Mouse (Mus musculus) limb, embryonic 14.5 days (tissue): ENCODE measurements around the gene Fam161b. TPM values are rescaled to one million over a fixed set of nuclear protein-coding genes. Genes with fewer than 3 reads are reported as not detected.
"Not testable (repeated sequence)": the region's sequence is repeated elsewhere in the genome, so short reads cannot be mapped to it uniquely, and the experiment has no call there.

Experiments
- ATAC-seq: fragments of 200-750 bp; cut with Nextera tagmentation; 2 replicates; pipeline ENCODE4 v1.8.0; 2017; ENCODE audit warnings: low read depth, moderate number of reproducible peaks, moderate TSS enrichment; ENCODE audit not compliant: low FRiP score
- DNase-seq: peaks from one replicate; pipeline ENCODE4 v3.0.0-alpha.2; 2015; ENCODE audit warnings: low spot score
- H3K27ac ChIP-seq: fragments of 300-500 bp; sonication (generic); replicated peaks from 2 replicates; pipeline ENCODE4 v1.5.1; 2014; ENCODE audit warnings: low read depth, mild to moderate bottlenecking, low read length, moderate library complexity, mixed read lengths
- H3K27me3 ChIP-seq: fragments of 300-500 bp; sonication (generic); 2 replicates; pipeline ENCODE4 v1.6.1; 2014; ENCODE audit warnings: low read length, mixed read lengths; ENCODE audit not compliant: control insufficient read depth, insufficient read depth
- H3K36me3 ChIP-seq: fragments of 300-500 bp; sonication (generic); 2 replicates; pipeline ENCODE4 v1.6.1; 2014; ENCODE audit warnings: mild to moderate bottlenecking, low read length, moderate library complexity, mixed read lengths; ENCODE audit not compliant: control insufficient read depth, insufficient read depth
- H3K4me1 ChIP-seq: fragments of 300-500 bp; sonication (generic); 2 replicates; pipeline ENCODE4 v1.6.1; 2014; ENCODE audit warnings: antibody characterized with exemption, low read length, mixed read lengths; ENCODE audit not compliant: control insufficient read depth, insufficient read depth
- H3K4me2 ChIP-seq: fragments of 300-500 bp; sonication (generic); replicated peaks from 2 replicates; pipeline ENCODE4 v1.6.1; 2014; ENCODE audit warnings: low read depth, mild to moderate bottlenecking, low read length, moderate library complexity; ENCODE audit not compliant: severe bottlenecking
- H3K4me3 ChIP-seq: fragments of 300-500 bp; sonication (generic); replicated peaks from 2 replicates; pipeline ENCODE4 v1.5.1; 2014; ENCODE audit warnings: low read length
- H3K9ac ChIP-seq: fragments of 300-500 bp; sonication (generic); 2 replicates; pipeline ENCODE4 v1.6.1; 2014; ENCODE audit warnings: mild to moderate bottlenecking, low read depth, low read length, moderate library complexity; ENCODE audit not compliant: severe bottlenecking
- H3K9me3 ChIP-seq: fragments of 300-500 bp; sonication (generic); 2 replicates; pipeline ENCODE4 v1.6.1; 2016; ENCODE audit warnings: low read length; ENCODE audit not compliant: control insufficient read depth
- POLR2A ChIP-seq: fragments of 200-500 bp; IDR thresholded peaks from 2 replicates; pipeline ENCODE4 v1.8.0; 2012; ENCODE audit warnings: inconsistent platforms, mild to moderate bottlenecking, moderate library complexity, borderline replicate concordance; ENCODE audit not compliant: insufficient read depth, insufficient read length; ENCODE audit errors: extremely low read depth
- WGBS: fragments of 180-500 bp; shearing (Covaris S2); extraction: QIAGEN DNeasy Blood & Tissue Kit; methylation state at CpG from one replicate; pipeline ENCODE4 v1.1.7; 2014; 5-methylcytosine and 5-hydroxymethylcytosine counted together
- polyA plus RNA-seq, 2 experiments: library from polyadenylated mRNA; depleted of rRNA in 1 of 2; stranded (reverse) in 1 of 2; unstranded in 1 of 2; fragments of >200 nt; fragmentation: Nextera tagmentation in 1 of 2; extraction: Ambion mirVana in 1 of 2; gene quantifications; 2 replicates each; pipeline versions ENCODE4 v1.2.1 to v1.2.3; 2012 to 2014

Fam161b gene
- polyA plus RNA-seq, 2 experiments = 2.1 to 4.7 TPM

GRCm38 (mm10) chr12:84362872-84363271 is 1.2 kb upstream of the Fam161b start:
- H3K27ac ChIP-seq = no peak overlapping the region
- H3K27me3 ChIP-seq = no peaks in the 10 kb centered on the region
- peak overlapping the region; percentile 71 for H3K4me2 ChIP-seq
- H3K36me3 ChIP-seq = peaks cover 9% of the 10 kb centered on the region
- H3K9ac ChIP-seq = no peak overlapping the region
- 44% methylated on average over 2 of the region's 2 CpGs for WGBS
- H3K9me3 ChIP-seq = no peaks in the 10 kb centered on the region
- DNase-seq (no peak), ATAC-seq (no peak)
- H3K4me1 ChIP-seq = peaks cover 9% of the 10 kb centered on the region
- TF ChIP-seq POLR2A = no peak
- peak overlapping the region; percentile 91 for H3K4me3 ChIP-seq

GRCm38 (mm10) chr12:84358699-84359098 is 2.9 kb downstream of the Fam161b start:
- H3K4me1 ChIP-seq, H3K27me3 ChIP-seq, H3K9me3 ChIP-seq, H3K27ac ChIP-seq, H3K4me3 ChIP-seq, ATAC-seq, DNase-seq, H3K9ac ChIP-seq, H3K4me2 ChIP-seq: not testable (repeated sequence)
- H3K36me3 ChIP-seq = peaks cover 14% of the 10 kb centered on the region; the same call in 1 of the 2 replicates
- 77% methylated on average over 2 of the region's 2 CpGs for WGBS

DNA sequence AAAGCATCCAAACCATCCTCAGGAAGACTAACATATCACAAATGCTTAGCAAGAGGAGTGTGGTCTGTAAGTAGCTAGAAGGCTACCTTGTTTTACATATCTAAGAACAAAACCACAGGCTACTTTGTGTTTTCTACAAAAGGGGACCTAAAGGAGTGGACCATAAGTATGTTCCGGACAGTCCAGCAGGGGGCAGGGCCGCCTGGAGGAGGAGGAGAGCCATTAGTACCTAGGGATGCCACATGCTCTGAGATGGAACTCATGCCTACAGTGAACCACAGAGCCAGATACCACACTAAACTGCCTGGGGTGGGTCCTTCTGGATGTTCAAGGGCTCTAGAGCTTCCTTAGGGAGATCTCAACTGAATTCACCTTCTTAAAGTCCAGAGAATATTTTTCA is 14.4 kb downstream of the Fam161b start:
- Histone ChIP-seq H3K36me3 (peaks cover 38% of the 10 kb centered on the region), H3K4me2 (no peak overlapping the region), H3K4me3 (no peak overlapping the region), H3K27ac (no peak overlapping the region), H3K9me3 (no peaks in the 10 kb centered on the region), H3K27me3 (no peaks in the 10 kb centered on the region), H3K9ac (no peak overlapping the region), H3K4me1 (no peaks in the 10 kb centered on the region)
- 35% methylated on average over 2 of the region's 2 CpGs for WGBS
- DNase-seq (no peak), ATAC-seq (no peak)
- no peak for TF ChIP-seq POLR2A

DNA sequence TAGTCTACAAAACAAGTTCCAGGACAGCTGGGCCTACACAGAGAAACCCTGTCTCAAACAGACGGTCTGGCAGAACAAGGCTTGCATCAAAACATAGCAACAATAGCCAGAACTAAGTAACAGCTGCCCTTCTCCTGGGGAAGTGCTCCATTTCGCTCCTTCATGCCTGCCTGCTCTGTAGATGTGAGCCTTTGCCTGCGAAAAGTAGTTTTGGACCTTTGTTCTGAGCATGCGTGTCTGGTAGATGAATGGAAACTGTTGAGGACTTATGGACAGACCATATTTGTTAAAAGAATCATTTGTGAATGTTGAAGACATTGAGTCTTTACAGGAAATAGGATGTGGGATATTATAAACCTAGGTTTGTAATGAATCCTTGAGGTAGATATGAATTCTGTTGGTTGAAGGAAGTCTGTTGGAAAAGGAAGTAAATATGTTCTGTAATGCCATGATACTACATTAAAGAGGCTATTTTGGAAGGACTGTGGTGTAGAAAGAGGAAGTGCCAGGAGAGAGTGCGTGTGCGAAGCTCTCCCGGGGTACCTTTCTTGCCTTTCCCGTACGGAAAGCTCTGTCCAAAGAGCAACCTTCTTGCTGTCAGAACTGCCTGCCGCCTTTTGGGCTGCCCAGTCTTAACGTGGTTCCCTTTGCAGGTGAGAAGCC is 24.5 kb downstream of the Fam161b start:
- no peaks in the 10 kb centered on the region for H3K4me1 ChIP-seq
- H3K27me3 ChIP-seq = no peaks in the 10 kb centered on the region
- 93% methylated on average over 11 of the region's 11 CpGs for WGBS
- no peak overlapping the region for H3K27ac ChIP-seq
- peaks cover 84% of the 10 kb centered on the region for H3K36me3 ChIP-seq
- ATAC-seq (no peak), DNase-seq (no peak)
- TF ChIP-seq POLR2A = no peak
- H3K4me2 ChIP-seq = no peak overlapping the region
- H3K4me3 ChIP-seq = no peak overlapping the region
- no peaks in the 10 kb centered on the region for H3K9me3 ChIP-seq
- H3K9ac ChIP-seq = no peak overlapping the region

DNA sequence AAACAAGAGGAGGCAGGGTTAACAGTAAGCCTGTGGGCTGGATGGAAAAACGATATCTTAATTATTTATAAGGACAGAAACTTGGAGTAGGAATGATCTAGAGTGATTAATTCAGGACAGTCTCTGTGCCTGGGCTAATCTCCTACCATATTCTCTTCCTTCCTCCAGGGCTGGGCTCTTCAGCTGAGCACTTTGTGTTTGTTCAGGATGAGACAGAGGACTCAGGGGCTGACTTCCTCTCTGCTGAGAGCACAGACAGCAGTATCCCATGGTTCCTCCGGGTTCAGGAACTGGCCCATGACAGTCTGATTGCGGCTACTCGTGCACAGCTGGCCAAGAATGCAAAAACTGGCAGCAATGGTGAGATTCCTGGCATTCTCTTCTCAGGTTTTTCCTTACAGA is 34.5 kb downstream of the Fam161b start:
- TF ChIP-seq POLR2A = no peak

More for the DNA sequence above, 34.5 kb downstream of the Fam161b start:
- ATAC-seq (no peak), DNase-seq (peak; percentile 17)
- H3K9ac ChIP-seq = no peak overlapping the region
- WGBS = 79% methylated on average over 4 of the region's 4 CpGs
- no peak overlapping the region for H3K27ac ChIP-seq
- no peak overlapping the region for H3K4me3 ChIP-seq
- no peaks in the 10 kb centered on the region for H3K27me3 ChIP-seq
- no peaks in the 10 kb centered on the region for H3K9me3 ChIP-seq
- no peak overlapping the region for H3K4me2 ChIP-seq
- H3K4me1 ChIP-seq = no peaks in the 10 kb centered on the region
- peaks cover 64% of the 10 kb centered on the region for H3K36me3 ChIP-seq
